Mouse (Mus musculus) spleen, adult 2 months (tissue): ENCODE data around the gene Wnt3a.

Source experiments
- CTCF ChIP-seq: fragments of 200-500 bp; IDR thresholded peaks from 2 replicates; pipeline ENCODE4 v1.5.1; 2011; ENCODE audit warnings: mild to moderate bottlenecking, inconsistent platforms; ENCODE audit not compliant: insufficient read depth, insufficient read length, insufficient replicate concordance; ENCODE audit errors: extremely low read depth
- POLR2A ChIP-seq: fragments of 200-500 bp; IDR thresholded peaks from 2 replicates; pipeline ENCODE4 v1.6.1; 2011; ENCODE audit warnings: low read depth, low read length, inconsistent platforms

DNA sequence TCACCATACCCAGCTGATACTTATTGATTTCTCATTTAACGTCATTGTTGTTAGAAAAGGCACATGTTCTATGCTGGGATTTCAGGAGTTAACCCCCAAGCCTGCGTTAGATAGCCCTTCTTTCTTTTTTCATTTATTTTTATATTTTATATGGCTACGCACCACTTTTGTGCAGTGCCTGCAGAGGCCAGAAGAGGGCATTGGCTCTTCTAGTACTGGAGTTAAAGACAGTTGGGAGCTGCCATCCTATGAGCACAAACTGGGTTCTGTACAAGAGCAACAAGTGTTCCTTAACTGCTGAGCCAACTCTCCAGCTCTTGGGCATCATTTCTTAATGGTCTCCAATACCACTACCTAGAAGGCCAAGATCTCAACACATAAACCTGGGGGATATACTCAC lies 9.6 kb upstream of the Wnt3a start:
- TF ChIP-seq CTCF (no peak), POLR2A (no peak)
